Mouse (Mus musculus): ENCODE results near the gene Nup210.

GRCm38 (mm10) chr6:90987561-90988298 is 128.9 kb downstream of the Nup210 start:
- TF ChIP-seq CTCF (IDR thresholded peaks at IDR 0.05; ENCODE audit: borderline replicate concordance, control insufficient read depth, extremely low read depth, insufficient read depth, low read length, poor library complexity) (no peak), POLR2A (IDR thresholded peaks at IDR 0.05; ENCODE audit: control insufficient read depth, extremely low read depth, insufficient read depth, low read length, poor library complexity) (no peak)
